ENCODE assay signal across 8 mouse cellular contexts in genomic region chrX:56821765-56822603, GRCm38 (mm10). TPM values are rescaled to one million over a fixed set of nuclear protein-coding genes. Genes with fewer than 3 reads are reported as not detected.
A peak's percentile ranks its signal among the peaks of the same experiment; 100 is the strongest.
DNase-seq lines count a peak whose midpoint lies in the region; ATAC-seq lines count a peak whose summit lies in the region.

Gene Map7d3 (minus strand): TSS chrX:56822326.

- H3K27me3 ChIP-seq in forebrain, embryonic 13.5 days = no peaks in the 10 kb centered on the region
- no peaks in the 10 kb centered on the region for H3K27me3 ChIP-seq in hindbrain, embryonic 15.5 days
- H3K27me3 ChIP-seq in neural tube, embryonic 14.5 days (ENCODE audit: control insufficient read depth, insufficient read depth, low read length) = no peaks in the 10 kb centered on the region

- peak within 1 kb of the TSS; percentile 62 for H3K4me2 ChIP-seq in forebrain, embryonic 13.5 days
- H3K4me2 ChIP-seq in hindbrain, embryonic 15.5 days = peak within 1 kb of the TSS; percentile 71
- peak within 1 kb of the TSS; percentile 57 for H3K4me2 ChIP-seq in neural tube, embryonic 14.5 days (ENCODE audit: low read depth, low read length)

- H3K9me3 ChIP-seq in forebrain, embryonic 13.5 days (replicated peaks) = 0 out of 2 replicates have a peak, but pooled peaks cover 5% of the 10 kb centered on the region
- no peaks in the 10 kb centered on the region for H3K9me3 ChIP-seq in hindbrain, embryonic 15.5 days
- H3K9me3 ChIP-seq in neural tube, embryonic 14.5 days (ENCODE audit: control insufficient read depth, low read length) = no peaks in the 10 kb centered on the region

- H3K36me3 ChIP-seq in forebrain, embryonic 13.5 days (ENCODE audit: poor library complexity, severe bottlenecking) = no peaks in the 10 kb centered on the region
- H3K36me3 ChIP-seq in hindbrain, embryonic 15.5 days = no peaks in the 10 kb centered on the region
- H3K36me3 ChIP-seq in neural tube, embryonic 14.5 days (ENCODE audit: control insufficient read depth, insufficient read depth, low read length) = no peaks in the 10 kb centered on the region

- 0 out of 2 replicates have a peak within 1 kb of the TSS, but pooled peaks have one; percentile 27 for H3K9ac ChIP-seq in forebrain, embryonic 13.5 days
- peak within 1 kb of the TSS; percentile 25; the same call in 1 of the 2 replicates for H3K9ac ChIP-seq in hindbrain, embryonic 15.5 days
- 0 out of 2 replicates have a peak within 1 kb of the TSS, but pooled peaks have one; percentile 7 for H3K9ac ChIP-seq in neural tube, embryonic 14.5 days (replicated peaks; ENCODE audit: low read depth, low read length)

- no peak within 1 kb of the TSS for H3K27ac ChIP-seq in forebrain, embryonic 13.5 days
- H3K27ac ChIP-seq in hindbrain, embryonic 15.5 days (replicated peaks) = no peak within 1 kb of the TSS
- H3K27ac ChIP-seq in neural tube, embryonic 14.5 days (ENCODE audit: low read depth, low read length) = no peak within 1 kb of the TSS

- H3K4me3 ChIP-seq in forebrain, embryonic 13.5 days = peak within 1 kb of the TSS; percentile 41
- peak within 1 kb of the TSS; percentile 41 for H3K4me3 ChIP-seq in hindbrain, embryonic 15.5 days
- peak within 1 kb of the TSS; percentile 35 for H3K4me3 ChIP-seq in neural tube, embryonic 14.5 days (ENCODE audit: low read depth, low read length)

- ATAC-seq in forebrain, embryonic 13.5 days = peak; percentile 50; the same call in 1 of the 2 replicates
- peak; percentile 72 for ATAC-seq in hindbrain, embryonic 15.5 days (ENCODE audit: low FRiP score, low read depth)
- peak; percentile 72; the same call in 1 of the 2 replicates for ATAC-seq in neural tube, embryonic 14.5 days (ENCODE audit: low read depth)

- H3K4me1 ChIP-seq in forebrain, embryonic 13.5 days = no peaks in the 10 kb centered on the region
- no peaks in the 10 kb centered on the region for H3K4me1 ChIP-seq in hindbrain, embryonic 15.5 days (replicated peaks)
- H3K4me1 ChIP-seq in neural tube, embryonic 14.5 days (ENCODE audit: control insufficient read depth, insufficient read depth, low read length) = no peaks in the 10 kb centered on the region

- DNase-seq in spleen, postnatal 36 days (ENCODE audit: low spot score in 2 of 2) = peak; percentile 1 to 3
- DNase-seq in spleen, postnatal 4 days (ENCODE audit: low spot score in 2 of 2) = no peak
- peak; percentile 2 to 4 for DNase-seq in lung, adult 18-20 months
- no peak for DNase-seq in cerebellum, adult 18-20 months
- DNase-seq in right cerebral cortex, postnatal 10 days (ENCODE audit: low spot score in 2 of 2) = no peak

- 21% methylated on average over 34 of the region's 35 CpGs for WGBS in forebrain, embryonic 13.5 days
- WGBS in hindbrain, embryonic 15.5 days = 19% methylated on average over 35 of the region's 35 CpGs
- 20% methylated on average over 28 of the region's 35 CpGs for WGBS in neural tube, embryonic 14.5 days

RNA-seq across cellular contexts. Expression of gene Map7d3, which starts in this region (rescaled TPM):
- polyA plus RNA-seq in forebrain, embryonic 13.5 days (2015; fragmentation: Nextera tagmentation; extraction: Ambion mirVana) = 0.78 and 1.0 TPM in 2 replicates
- 0.39 and 0.69 TPM in 2 replicates for polyA plus RNA-seq in hindbrain, embryonic 15.5 days (2015; fragmentation: Nextera tagmentation; extraction: Ambion mirVana)
- polyA plus RNA-seq in neural tube, embryonic 14.5 days (2014; fragmentation: Nextera tagmentation; extraction: Ambion mirVana) = 0.40 and 1.0 TPM in 2 replicates

Comparison
In these comparisons a context has a peak if more than half of its experiments do, and no peak if none do; other contexts are left out.
1. DNase-seq: peak in spleen, postnatal 36 days (2 of 2) and lung, adult 18-20 months (2 of 2); none in spleen, postnatal 4 days (0 of 2), cerebellum, adult 18-20 months (0 of 2) and right cerebral cortex, postnatal 10 days (0 of 2).
2. Peak in ATAC-seq, H3K4me3 ChIP-seq, H3K9ac ChIP-seq and H3K4me2 ChIP-seq in hindbrain, embryonic 15.5 days; RNA of the gene not detected or under 1 TPM.
3. Peak in every context shown above with its lines, with median percentiles within 50 percentile points of each other: ATAC-seq, H3K4me2 ChIP-seq, H3K4me3 ChIP-seq and H3K9ac ChIP-seq.